Mouse (Mus musculus): Measurements from ENCODE around the gene Lrrc8c.

- TF ChIP-seq CTCF (IDR thresholded peaks at IDR 0.05; ENCODE audit: control insufficient read depth, insufficient read depth, low read length) (no peak), POLR2A (IDR thresholded peaks at IDR 0.05; ENCODE audit: borderline replicate concordance, control insufficient read depth, low read depth, low read length) (no peak)
These were observed 74.4 kb downstream of the Lrrc8c start for GRCm38 (mm10) chr5:105593630-105594029.

Measured in bone marrow, adult 2 months (tissue).